Mouse (Mus musculus) adrenal gland, adult (tissue): ENCODE measurements at regions not wholly inside any gene's neighbourhood (a gene's known extent, or its start where the extent isn't known, plus 50 kb on each side); places are given as distances from the start of the nearest gene placed in this dataset.

Source experiments
- DNase-seq, 2 experiments: peaks; one replicate each; pipeline ENCODE4 v3.0.0; 2022 to 2023; ENCODE audit warnings: low spot score in 1 of 2; ENCODE audit not compliant: inconsistent age in 2 of 2

GRCm38 (mm10) chr17:51892159-51892558 is 59.1 kb upstream of the Satb1 start:
- no peak for DNase-seq
